Mouse (Mus musculus) stomach, postnatal 0 days (tissue): ENCODE results near the gene Patj.

Experiments
- CTCF ChIP-seq: IDR thresholded peaks from 2 replicates; pipeline ENCODE4 v1.5.1; 2016; ENCODE audit warnings: antibody characterized with exemption, low read depth, mild to moderate bottlenecking, moderate library complexity
- EP300 ChIP-seq: optimal IDR thresholded peaks from 2 replicates; pipeline ENCODE3; 2016; ENCODE audit warnings: antibody characterized with exemption

DNA sequence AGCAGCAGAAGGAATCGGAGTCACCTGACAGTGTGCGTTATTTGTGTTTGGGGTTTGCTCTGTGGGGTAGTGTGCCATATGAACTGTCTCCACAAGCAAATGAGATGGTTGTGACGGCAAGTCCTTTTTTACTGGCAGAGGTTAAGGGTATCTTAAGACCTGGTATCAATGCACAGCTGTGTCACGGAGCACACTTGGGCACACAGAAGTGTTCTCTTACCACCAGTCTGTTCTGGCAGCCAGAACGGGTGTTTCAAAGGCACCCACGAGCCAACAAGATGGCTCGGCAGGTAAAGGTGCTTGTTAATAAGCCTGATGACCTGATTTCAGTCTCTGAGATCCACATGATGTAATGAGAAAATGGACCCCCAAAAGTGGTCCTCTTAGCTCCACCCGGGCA lies 243.1 kb downstream of the Patj start:
- no peak for TF ChIP-seq CTCF
- no peak for TF ChIP-seq EP300
